Mouse (Mus musculus): Measurements from ENCODE around the gene Sin3a. TPM values are rescaled to one million over a fixed set of nuclear protein-coding genes. Genes with fewer than 3 reads are reported as not detected.

The Sin3a gene
- polyA plus RNA-seq, 1 experiment from 2014 or later, result 35.2 TPM

Other genes with a start within 250 kb of the Sin3a start
- gene Odf3l1, start 207.4 kb upstream of the Sin3a start, polyA plus RNA-seq (2015; fragmentation: Nextera tagmentation; extraction: Ambion mirVana), result 0.52 and 0.91 TPM in 2 replicates
- 17.6 and 22.5 TPM in 2 replicates for gene Cspg4, start 207.0 kb upstream of the Sin3a start, polyA plus RNA-seq (2015; fragmentation: Nextera tagmentation; extraction: Ambion mirVana)
- gene Snx33, start 143.7 kb upstream of the Sin3a start, polyA plus RNA-seq (2015; fragmentation: Nextera tagmentation; extraction: Ambion mirVana), result 11.5 and 13.1 TPM in 2 replicates
- 88.1 and 93.9 TPM in 2 replicates for gene Imp3, start 134.6 kb upstream of the Sin3a start, polyA plus RNA-seq (2015; fragmentation: Nextera tagmentation; extraction: Ambion mirVana)
- 26.9 and 31.8 TPM in 2 replicates for gene Snupn, start 121.2 kb upstream of the Sin3a start, polyA plus RNA-seq (2015; fragmentation: Nextera tagmentation; extraction: Ambion mirVana)
- gene Ptpn9, start 77.1 kb upstream of the Sin3a start, polyA plus RNA-seq (2015; fragmentation: Nextera tagmentation; extraction: Ambion mirVana), result 28.6 and 30.7 TPM in 2 replicates
- 66.9 and 77.5 TPM in 2 replicates for gene Man2c1, start 58.6 kb downstream of the Sin3a start, polyA plus RNA-seq (2015; fragmentation: Nextera tagmentation; extraction: Ambion mirVana)
- 7.2 and 10.1 TPM in 2 replicates for gene Neil1, start 76.3 kb downstream of the Sin3a start, polyA plus RNA-seq (2015; fragmentation: Nextera tagmentation; extraction: Ambion mirVana)
- 91.8 and 97.7 TPM in 2 replicates for gene Commd4, start 86.3 kb downstream of the Sin3a start, polyA plus RNA-seq (2015; fragmentation: Nextera tagmentation; extraction: Ambion mirVana)
- not detected in 2 replicates for gene Trcg1, start 164.5 kb downstream of the Sin3a start, polyA plus RNA-seq (2015; fragmentation: Nextera tagmentation; extraction: Ambion mirVana)
- 18.1 and 18.8 TPM in 2 replicates for gene 1700017B05Rik, start 190.6 kb downstream of the Sin3a start, polyA plus RNA-seq (2015; fragmentation: Nextera tagmentation; extraction: Ambion mirVana)

Data from embryonic facial prominence, embryonic 13.5 days (tissue).